14 mouse cellular contexts compared by ENCODE assay signal in the genomic region with DNA sequence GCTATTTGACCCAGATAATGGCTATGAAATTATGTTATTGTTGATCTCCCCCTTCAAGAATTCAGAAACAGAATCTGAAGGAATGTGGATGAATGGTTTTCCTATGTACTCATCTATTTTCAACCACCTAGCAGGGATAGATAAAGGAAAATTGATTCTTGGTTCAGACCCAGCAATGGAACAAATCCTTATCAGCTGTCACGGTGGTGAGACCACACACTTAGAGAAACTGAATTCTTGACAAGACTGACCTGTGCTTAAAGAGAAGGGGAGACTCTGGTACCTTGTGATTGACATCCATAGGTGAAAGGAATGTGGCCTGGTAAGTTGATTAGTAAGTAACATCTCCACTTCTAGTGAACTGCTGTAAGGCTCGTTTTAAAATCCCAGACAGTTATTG. TPM values are rescaled to one million over a fixed set of nuclear protein-coding genes. Genes with fewer than 3 reads are reported as not detected.
"Had no signal": no experiment of that assay in that cellular context is flagged by ENCODE, and none has a peak within 500 bp of the region (broad histone marks: within the 10 kb centered on the region; RNA-seq: fewer than 3 reads in every experiment).

No protein-coding gene starts in this region.

- H3K4me3 ChIP-seq: limb, embryonic 10.5 days; midbrain, embryonic 13.5 days; neural tube, embryonic 15.5 days; stomach, embryonic 15.5 days had no signal

- H3K27ac ChIP-seq: limb, embryonic 10.5 days; liver, embryonic 14.5 days; midbrain, embryonic 13.5 days; neural tube, embryonic 15.5 days had no signal

- H3K9ac ChIP-seq: liver, embryonic 14.5 days; midbrain, embryonic 13.5 days; neural tube, embryonic 15.5 days; stomach, embryonic 15.5 days had no signal

- H3K9me3 ChIP-seq: limb, embryonic 10.5 days; midbrain, embryonic 13.5 days; neural tube, embryonic 15.5 days; stomach, embryonic 15.5 days had no signal

- H3K27me3 ChIP-seq: midbrain, embryonic 13.5 days; neural tube, embryonic 15.5 days; stomach, embryonic 15.5 days had no signal

- H3K4me2 ChIP-seq: midbrain, embryonic 13.5 days; neural tube, embryonic 15.5 days; stomach, embryonic 15.5 days had no signal

- H3K36me3 ChIP-seq: limb, embryonic 10.5 days; midbrain, embryonic 13.5 days; neural tube, embryonic 15.5 days; stomach, embryonic 15.5 days had no signal

- ATAC-seq: lung, postnatal 0 days; midbrain, embryonic 13.5 days had no signal

- DNase-seq: kidney, adult 11 months; kidney, postnatal 36 days; lung, adult 2 months; lung, postnatal 36 days; thymus, adult 2 months; thymus, postnatal 25 days had no signal

- H3K4me1 ChIP-seq: midbrain, embryonic 13.5 days; neural tube, embryonic 15.5 days; stomach, embryonic 15.5 days had no signal

RNA-seq across cellular contexts. Expression of gene Bbox1, which starts 12.1 kb away (rescaled TPM):
- polyA plus RNA-seq: neural tube, embryonic 11.5 days; spleen, adult 2 months had no signal
